Mouse (Mus musculus): Measurements from ENCODE around the gene Foxj1. TPM values are rescaled to one million over a fixed set of nuclear protein-coding genes. Genes with fewer than 3 reads are reported as not detected.

Foxj1 gene
- polyA plus RNA-seq, 1 experiment = 0.07 TPM

- DNase-seq (ENCODE audit: low read depth, low spot score) = no peak
- WGBS = 11% methylated on average over 48 of the region's 48 CpGs
Measured at GRCm38 (mm10) chr11:116280751-116281663, 54.2 kb downstream of the Foxj1 start, which contains the start of gene Galr2. TSS of gene Galr2 (plus strand) at chr11:116280939.

Other genes with a start within 250 kb of the Foxj1 start
- 166 and 197 TPM in 2 replicates for gene Wbp2, start 248.4 kb downstream of the Foxj1 start, polyA plus RNA-seq (2012; rRNA removed)
- gene Trim47, start 208.2 kb downstream of the Foxj1 start, polyA plus RNA-seq (2012; rRNA removed) = 19.1 and 23.7 TPM in 2 replicates
- gene Trim65, start 204.3 kb downstream of the Foxj1 start, polyA plus RNA-seq (2012; rRNA removed) = 11.1 and 16.3 TPM in 2 replicates
- 55.2 and 61.2 TPM in 2 replicates for gene Mrpl38, start 196.5 kb downstream of the Foxj1 start, polyA plus RNA-seq (2012; rRNA removed)
- gene Fbf1, start 167.2 kb downstream of the Foxj1 start, polyA plus RNA-seq (2012; rRNA removed) = 7.6 and 10.4 TPM in 2 replicates
- gene Ten1, start 136.5 kb downstream of the Foxj1 start, polyA plus RNA-seq (2012; rRNA removed) = 52.3 and 55.4 TPM in 2 replicates
- 86.6 and 168 TPM in 2 replicates for gene Acox1, start 136.4 kb downstream of the Foxj1 start, polyA plus RNA-seq (2012; rRNA removed)
- 6.9 and 8.5 TPM in 2 replicates for gene Evpl, start 97.3 kb downstream of the Foxj1 start, polyA plus RNA-seq (2012; rRNA removed)
- gene Srp68, start 61.2 kb downstream of the Foxj1 start, polyA plus RNA-seq (2012; rRNA removed) = 64.2 and 66.9 TPM in 2 replicates
- 13.1 and 15.3 TPM in 2 replicates for gene Galr2, start 54.5 kb downstream of the Foxj1 start, polyA plus RNA-seq (2012; rRNA removed)
- 19.8 and 24.3 TPM in 2 replicates for gene Exoc7, start 28.2 kb downstream of the Foxj1 start, polyA plus RNA-seq (2012; rRNA removed)
- gene Rnf157, start 77.6 kb upstream of the Foxj1 start, polyA plus RNA-seq (2012; rRNA removed) = 4.4 and 4.9 TPM in 2 replicates
- 217 and 229 TPM in 2 replicates for gene Ubald2, start 98.7 kb upstream of the Foxj1 start, polyA plus RNA-seq (2012; rRNA removed)
- 0.11 TPM in 2 replicates for gene Qrich2, start 130.8 kb upstream of the Foxj1 start, polyA plus RNA-seq (2012; rRNA removed)
- gene Prpsap1, start 158.8 kb upstream of the Foxj1 start, polyA plus RNA-seq (2012; rRNA removed) = 235 and 348 TPM in 2 replicates
- gene Sphk1, start 195.5 kb upstream of the Foxj1 start, polyA plus RNA-seq (2012; rRNA removed) = 5.2 and 21.8 TPM in 2 replicates
- gene Ube2o, start 246.0 kb upstream of the Foxj1 start, polyA plus RNA-seq (2012; rRNA removed) = 7.6 and 8.4 TPM in 2 replicates

All from large intestine, adult 2 months (tissue).